Mouse (Mus musculus): ENCODE results near the gene Scd1. TPM values are rescaled to one million over a fixed set of nuclear protein-coding genes. Genes with fewer than 3 reads are reported as not detected.
A peak's percentile ranks its signal among the peaks of the same experiment; 100 is the strongest.

Scd1 gene
- polyA plus RNA-seq, 1 experiment: 160 TPM

DNA sequence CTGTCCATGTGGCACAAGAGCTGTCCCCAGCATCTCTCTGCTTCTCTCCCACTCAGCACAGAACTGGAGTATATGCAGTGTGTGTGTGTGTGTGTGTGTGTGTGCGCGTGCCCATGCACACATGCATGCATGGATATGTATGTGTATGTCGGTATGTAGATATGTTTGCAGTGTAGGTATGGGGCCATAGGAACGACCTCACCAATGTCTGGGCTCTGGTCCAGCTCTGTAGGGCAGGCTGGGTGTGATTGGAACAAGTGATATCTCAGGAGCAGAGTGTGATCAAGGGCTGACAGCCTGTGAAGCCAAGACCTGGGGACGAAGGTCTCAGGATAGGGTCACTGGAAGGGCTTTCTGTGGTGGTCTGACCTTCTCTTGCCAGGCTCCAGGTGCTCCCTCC lies 7.8 kb upstream of the Scd1 start:
- H3K27ac ChIP-seq (ENCODE audit: insufficient read depth, low read length): no peak overlapping the region
- H3K4me3 ChIP-seq (replicated peaks; ENCODE audit: insufficient read depth, low read depth, low read length): no peak overlapping the region
- TF ChIP-seq POLR2A (IDR thresholded peaks at IDR 0.05; ENCODE audit: borderline replicate concordance, insufficient read depth, low read length) (no peak), CTCF (IDR thresholded peaks at IDR 0.05; ENCODE audit: borderline replicate concordance, insufficient read depth, low read depth, low read length) (no peak)
- H3K4me1 ChIP-seq (ENCODE audit: control insufficient read depth, insufficient read depth, low read length): peaks cover 3% of the 10 kb centered on the region; the same call in 1 of the 2 replicates
- 68% methylated on average over 5 of the region's 5 CpGs for WGBS
- H3K27me3 ChIP-seq (ENCODE audit: control insufficient read depth, insufficient read depth, low read length): no peaks in the 10 kb centered on the region
- no peak for DNase-seq

DNA sequence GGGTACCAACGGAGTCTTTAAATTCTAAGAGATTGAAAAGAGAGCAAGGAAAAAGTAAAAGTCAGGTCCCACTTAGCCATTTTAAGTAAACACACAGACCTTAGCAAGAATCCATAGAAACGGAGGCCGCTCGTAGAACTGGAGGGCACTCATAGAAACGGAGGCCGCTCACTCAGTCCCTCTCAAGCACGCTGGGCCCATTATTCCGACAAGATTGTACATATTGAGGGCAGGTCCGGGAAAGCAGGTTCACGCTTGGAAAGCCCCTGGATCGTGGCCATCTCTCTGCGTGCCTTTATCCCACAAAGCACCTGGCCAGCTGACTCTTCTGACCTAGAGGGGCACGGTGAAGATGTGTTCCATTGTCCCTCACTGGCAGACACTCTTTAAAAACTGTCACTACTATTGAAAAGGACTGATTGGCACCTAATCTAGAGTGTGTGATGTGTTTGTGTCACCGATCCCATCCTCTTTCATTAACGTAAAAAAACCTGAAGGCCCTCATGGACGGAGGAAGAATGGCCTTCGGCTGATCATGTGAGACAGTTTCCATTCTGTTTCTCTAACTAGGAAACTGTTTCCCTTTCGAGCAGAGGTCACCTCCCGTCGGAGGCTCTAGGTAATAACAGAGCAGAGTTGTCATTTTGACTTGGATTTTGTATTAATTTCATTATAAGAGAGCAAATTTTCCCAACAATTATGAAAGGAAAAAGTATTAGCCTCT lies 2.8 kb upstream of the Scd1 start:
- no peak for TF ChIP-seq CTCF (IDR thresholded peaks at IDR 0.05; ENCODE audit: borderline replicate concordance, insufficient read depth, low read depth, low read length)
- no peak for TF ChIP-seq POLR2A (IDR thresholded peaks at IDR 0.05; ENCODE audit: borderline replicate concordance, insufficient read depth, low read length)
- WGBS: 87% methylated on average over 20 of the region's 20 CpGs

DNA sequence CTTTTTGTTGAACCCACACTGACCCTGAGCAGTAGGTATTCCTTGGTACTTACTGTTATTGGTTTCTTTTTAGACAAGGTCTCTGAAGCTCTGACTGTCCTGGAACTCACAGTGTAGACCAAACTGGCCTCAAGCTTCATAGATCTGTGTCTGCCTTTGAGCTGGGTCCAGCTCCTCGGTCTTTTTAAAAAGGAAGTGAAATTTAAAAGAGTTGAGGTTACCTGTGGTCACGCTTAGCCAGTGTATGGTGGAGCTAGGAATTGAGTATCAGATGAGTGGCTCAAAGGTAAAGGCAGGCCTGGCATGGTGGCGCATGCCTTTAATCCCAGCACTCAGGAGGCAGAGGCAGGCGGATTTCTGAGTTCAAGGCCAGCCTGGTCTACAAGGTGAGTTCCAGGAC lies 916 bp upstream of the Scd1 start:
- no peak for TF ChIP-seq CTCF (IDR thresholded peaks at IDR 0.05; ENCODE audit: borderline replicate concordance, insufficient read depth, low read depth, low read length)
- WGBS: 84% methylated on average over 4 of the region's 4 CpGs
- peak overlapping the region; percentile 61 for H3K4me3 ChIP-seq (replicated peaks; ENCODE audit: insufficient read depth, low read depth, low read length)

More for the DNA sequence above, 2.8 kb upstream of the Scd1 start:
- Histone ChIP-seq H3K27me3 (ENCODE audit: control insufficient read depth, insufficient read depth, low read length) (no peaks in the 10 kb centered on the region), H3K4me3 (replicated peaks; ENCODE audit: insufficient read depth, low read depth, low read length) (no peak overlapping the region), H3K27ac (ENCODE audit: insufficient read depth, low read length) (no peak overlapping the region), H3K4me1 (ENCODE audit: control insufficient read depth, insufficient read depth, low read length) (no peaks in the 10 kb centered on the region)
- DNase-seq: no peak

DNA sequence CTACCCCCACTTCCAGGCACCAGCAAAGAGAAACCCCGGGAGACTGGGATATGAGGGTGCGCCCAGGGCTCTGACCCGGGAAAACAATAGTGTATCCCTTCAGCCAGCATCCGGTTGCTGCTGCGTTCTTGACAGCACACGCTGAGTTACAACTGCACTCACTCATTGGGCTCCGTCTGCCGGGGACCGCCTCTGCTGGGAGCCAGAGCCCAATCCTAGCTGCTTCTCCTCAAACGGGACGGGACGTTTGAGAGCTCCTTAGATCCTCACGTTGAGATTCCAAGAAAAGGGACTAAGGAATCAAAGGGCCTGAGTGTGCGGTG lies 505 bp upstream of the Scd1 start:
- no peaks in the 10 kb centered on the region for H3K27me3 ChIP-seq (ENCODE audit: control insufficient read depth, insufficient read depth, low read length)
- under 1% methylated on average over 14 of the region's 14 CpGs for WGBS

More for the DNA sequence above, 916 bp upstream of the Scd1 start:
- H3K4me1 ChIP-seq (ENCODE audit: control insufficient read depth, insufficient read depth, low read length): peaks cover 7% of the 10 kb centered on the region; the same call in 1 of the 2 replicates
- H3K27ac ChIP-seq (ENCODE audit: insufficient read depth, low read length): no peak overlapping the region
- H3K27me3 ChIP-seq (ENCODE audit: control insufficient read depth, insufficient read depth, low read length): no peaks in the 10 kb centered on the region
- DNase-seq: no peak

DNA sequence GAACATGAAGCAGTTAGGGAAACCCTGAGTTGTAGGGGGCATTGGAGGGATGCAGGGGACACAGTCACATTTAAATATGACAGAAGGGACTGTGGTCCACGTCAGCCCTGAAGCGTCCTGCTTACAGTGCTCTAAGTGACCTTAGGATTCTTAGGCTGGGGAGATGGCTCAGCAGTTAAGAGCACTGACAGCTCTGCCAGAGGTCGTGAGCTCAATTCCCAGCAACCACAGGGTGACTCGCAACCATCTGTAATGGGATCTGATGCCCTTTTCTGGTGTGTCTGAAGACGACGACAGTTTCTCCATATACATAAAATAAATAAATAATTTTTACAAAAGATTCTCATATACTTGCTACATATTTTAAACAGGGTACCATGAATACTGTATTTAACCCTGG lies 4.1 kb downstream of the Scd1 start:
- peak overlapping the region; percentile 30 for H3K4me3 ChIP-seq (replicated peaks; ENCODE audit: insufficient read depth, low read depth, low read length)
- 12% methylated on average over 6 of the region's 6 CpGs for WGBS
- TF ChIP-seq POLR2A (IDR thresholded peaks at IDR 0.05; ENCODE audit: borderline replicate concordance, insufficient read depth, low read length) (no peak), CTCF (IDR thresholded peaks at IDR 0.05; ENCODE audit: borderline replicate concordance, insufficient read depth, low read depth, low read length) (no peak)

More for the DNA sequence above, 505 bp upstream of the Scd1 start:
- DNase-seq: peak in 1 of 2 experiments; percentile 64
- peak overlapping the region; percentile 61 for H3K4me3 ChIP-seq (replicated peaks; ENCODE audit: insufficient read depth, low read depth, low read length)
- no peak for TF ChIP-seq POLR2A (IDR thresholded peaks at IDR 0.05; ENCODE audit: borderline replicate concordance, insufficient read depth, low read length)
- TF ChIP-seq CTCF (IDR thresholded peaks at IDR 0.05; ENCODE audit: borderline replicate concordance, insufficient read depth, low read depth, low read length): no peak
- peaks cover 11% of the 10 kb centered on the region; the same call in 1 of the 2 replicates for H3K4me1 ChIP-seq (ENCODE audit: control insufficient read depth, insufficient read depth, low read length)
- H3K27ac ChIP-seq (ENCODE audit: insufficient read depth, low read length): peak overlapping the region; percentile 60

DNA sequence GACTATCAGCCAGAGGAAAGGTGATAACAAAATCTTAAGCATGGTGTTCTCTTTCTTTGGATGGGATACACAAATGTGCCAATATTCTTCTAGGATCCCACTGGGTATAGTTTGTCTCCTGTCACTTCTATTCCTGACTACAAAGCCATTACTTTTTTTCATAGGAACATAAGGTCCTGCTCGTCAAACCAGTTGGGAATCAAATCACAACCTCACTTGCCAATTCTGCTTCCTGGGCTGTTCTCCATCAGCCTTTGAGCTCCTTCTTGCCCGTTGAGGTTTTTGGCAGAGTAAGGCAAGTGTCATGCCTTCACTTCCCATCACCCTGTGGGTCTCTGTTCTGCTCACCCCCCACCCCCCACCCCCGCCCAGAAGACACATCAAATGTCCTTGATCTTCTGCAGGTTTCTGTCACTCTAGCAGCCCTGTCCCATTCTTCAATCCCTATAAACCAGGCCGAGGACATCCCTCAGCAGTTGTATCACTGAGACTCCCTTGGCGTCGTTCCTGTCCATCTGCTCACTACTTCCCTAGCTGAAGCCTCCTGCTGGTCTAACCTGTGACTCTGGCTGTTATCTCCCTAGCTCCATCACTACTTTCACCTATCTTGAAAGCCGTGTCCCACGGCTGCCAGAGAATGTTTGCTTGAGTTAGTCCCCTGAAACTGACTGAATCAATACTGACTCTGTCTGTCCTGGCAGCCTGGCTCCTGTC lies 7.0 kb downstream of the Scd1 start:
- H3K27ac ChIP-seq (ENCODE audit: insufficient read depth, low read length): peak overlapping the region; percentile 92
- peak; percentile 91 to 95 for DNase-seq
- peaks cover 66% of the 10 kb centered on the region for H3K4me1 ChIP-seq (ENCODE audit: control insufficient read depth, insufficient read depth, low read length)
- H3K27me3 ChIP-seq (ENCODE audit: control insufficient read depth, insufficient read depth, low read length): no peaks in the 10 kb centered on the region
- peak overlapping the region; percentile 3 for H3K4me3 ChIP-seq (replicated peaks; ENCODE audit: insufficient read depth, low read depth, low read length)
- WGBS: 8% methylated on average over 8 of the region's 8 CpGs
- no peak for TF ChIP-seq CTCF (IDR thresholded peaks at IDR 0.05; ENCODE audit: borderline replicate concordance, insufficient read depth, low read depth, low read length)
- no peak for TF ChIP-seq POLR2A (IDR thresholded peaks at IDR 0.05; ENCODE audit: borderline replicate concordance, insufficient read depth, low read length)

More for the DNA sequence above, 4.1 kb downstream of the Scd1 start:
- peaks cover 45% of the 10 kb centered on the region for H3K4me1 ChIP-seq (ENCODE audit: control insufficient read depth, insufficient read depth, low read length)
- DNase-seq: no peak
- peak overlapping the region; percentile 67 for H3K27ac ChIP-seq (ENCODE audit: insufficient read depth, low read length)
- H3K27me3 ChIP-seq (ENCODE audit: control insufficient read depth, insufficient read depth, low read length): no peaks in the 10 kb centered on the region

DNA sequence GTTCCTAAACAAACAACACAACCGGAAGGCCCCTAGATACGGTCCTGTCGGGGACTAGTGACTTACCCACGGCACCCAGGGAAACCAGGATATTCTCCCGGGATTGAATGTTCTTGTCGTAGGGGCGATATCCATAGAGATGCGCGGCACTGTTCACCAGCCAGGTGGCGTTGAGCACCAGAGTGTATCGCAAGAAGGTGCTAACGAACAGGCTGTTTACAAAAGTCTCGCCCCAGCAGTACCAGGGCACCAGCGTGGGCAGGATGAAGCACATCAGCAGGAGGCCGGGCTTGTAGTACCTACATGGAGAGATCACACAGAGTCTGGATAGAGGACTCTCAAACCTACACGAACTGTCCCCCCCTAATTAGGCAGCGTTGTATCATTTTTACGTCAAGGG lies 7.6 kb downstream of the Scd1 start:
- peak overlapping the region; percentile 11 for H3K4me3 ChIP-seq (replicated peaks; ENCODE audit: insufficient read depth, low read depth, low read length)
- 24% methylated on average over 18 of the region's 18 CpGs for whole genome bisulfite sequencing
- peak; percentile 77 to 82 for DNase-seq
- TF ChIP-seq POLR2A (IDR thresholded peaks at IDR 0.05; ENCODE audit: borderline replicate concordance, insufficient read depth, low read length) (no peak), CTCF (IDR thresholded peaks at IDR 0.05; ENCODE audit: borderline replicate concordance, insufficient read depth, low read depth, low read length) (peak; percentile 50)
- peaks cover 67% of the 10 kb centered on the region for H3K4me1 ChIP-seq (ENCODE audit: control insufficient read depth, insufficient read depth, low read length)
- no peaks in the 10 kb centered on the region for H3K27me3 ChIP-seq (ENCODE audit: control insufficient read depth, insufficient read depth, low read length)
- peak overlapping the region; percentile 92 for H3K27ac ChIP-seq (ENCODE audit: insufficient read depth, low read length)

DNA sequence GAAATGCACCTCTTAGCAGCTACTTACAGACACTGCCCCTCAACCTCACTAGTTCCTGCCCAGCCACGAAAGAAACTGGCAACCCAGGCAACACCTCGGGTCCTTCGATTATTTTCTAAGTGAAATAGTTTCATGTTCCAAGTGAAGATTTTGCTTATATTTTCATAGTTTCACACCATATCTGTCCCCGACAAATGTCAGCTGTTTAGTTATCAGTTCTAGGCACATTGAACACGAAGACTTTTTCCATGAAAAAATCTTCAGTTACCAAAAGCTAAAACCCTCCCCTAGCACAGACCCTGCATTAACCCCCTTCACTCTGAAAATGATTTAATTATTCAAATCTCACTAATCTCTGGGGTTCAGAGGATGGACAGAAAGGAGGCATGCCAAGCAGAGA lies 10.9 kb downstream of the Scd1 start:
- DNase-seq: no peak
- Histone ChIP-seq H3K27me3 (ENCODE audit: control insufficient read depth, insufficient read depth, low read length) (no peaks in the 10 kb centered on the region), H3K27ac (ENCODE audit: insufficient read depth, low read length) (no peak overlapping the region), H3K4me3 (replicated peaks; ENCODE audit: insufficient read depth, low read depth, low read length) (no peak overlapping the region), H3K4me1 (ENCODE audit: control insufficient read depth, insufficient read depth, low read length) (peaks cover 48% of the 10 kb centered on the region)
- TF ChIP-seq CTCF (IDR thresholded peaks at IDR 0.05; ENCODE audit: borderline replicate concordance, insufficient read depth, low read depth, low read length) (no peak), POLR2A (IDR thresholded peaks at IDR 0.05; ENCODE audit: borderline replicate concordance, insufficient read depth, low read length) (no peak)
- 85% methylated on average over 5 of the region's 5 CpGs for WGBS

All from cerebellum, adult 2 months (tissue).